Comparison of ENCODE assay signal across 18 mouse cellular contexts in the genomic region with DNA sequence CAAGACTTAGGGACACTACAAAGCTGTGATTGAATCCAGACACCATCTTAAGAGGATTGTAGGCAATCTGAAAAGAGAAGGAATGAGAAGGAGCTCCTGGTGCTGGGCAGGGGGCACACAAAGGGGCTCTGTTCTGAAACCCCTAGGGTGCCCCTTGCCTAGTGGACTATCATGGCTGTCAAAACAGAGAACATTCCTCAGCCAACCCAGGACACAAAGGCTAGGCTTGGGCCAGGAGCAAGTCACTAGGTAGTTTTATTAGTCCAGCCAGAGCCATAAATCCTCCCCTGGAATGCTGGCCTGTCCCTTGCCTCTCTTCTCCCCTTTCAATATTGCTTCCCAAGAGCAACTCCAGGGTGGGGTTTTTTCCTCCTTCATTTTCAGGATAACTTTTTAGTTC.
DNase-seq lines count a peak whose midpoint lies in the region; ATAC-seq and TF ChIP-seq lines count a peak whose summit lies in the region.
"Had no signal": no experiment of that assay in that cellular context is flagged by ENCODE, and none has a peak within 500 bp of the region (broad histone marks: within the 10 kb centered on the region; RNA-seq: fewer than 3 reads in every experiment).

No protein-coding gene starts in this region.

- no peaks in the 10 kb centered on the region for H3K36me3 ChIP-seq in forebrain, embryonic 10.5 days (replicated peaks)
- no peaks in the 10 kb centered on the region for H3K36me3 ChIP-seq in forebrain, embryonic 11.5 days (ENCODE audit: control insufficient read depth, insufficient read depth, low read length)
- no peaks in the 10 kb centered on the region for H3K36me3 ChIP-seq in macrophage (ENCODE audit: inconsistent target)
- H3K36me3 ChIP-seq: midbrain, embryonic 13.5 days had no signal

- no peak overlapping the region for H3K4me2 ChIP-seq in forebrain, embryonic 11.5 days (ENCODE audit: low read depth, low read length, severe bottlenecking)
- H3K4me2 ChIP-seq: midbrain, embryonic 13.5 days had no signal

- TF ChIP-seq CTCF in cerebellum, adult 2 months (IDR thresholded peaks at IDR 0.05; ENCODE audit: borderline replicate concordance, insufficient read depth, low read depth, low read length): no peak

- H3K79me2 ChIP-seq in macrophage (ENCODE audit: inconsistent target): no peaks in the 10 kb centered on the region

- no peaks in the 10 kb centered on the region for H3K27me3 ChIP-seq in forebrain, embryonic 10.5 days (ENCODE audit: poor library complexity, severe bottlenecking)
- no peaks in the 10 kb centered on the region for H3K27me3 ChIP-seq in forebrain, embryonic 11.5 days (ENCODE audit: control insufficient read depth, insufficient read depth, low read length)
- H3K27me3 ChIP-seq in cerebellum, adult 2 months (ENCODE audit: control insufficient read depth, insufficient read depth, low read length): no peaks in the 10 kb centered on the region
- H3K27me3 ChIP-seq: midbrain, embryonic 13.5 days had no signal

- no peak overlapping the region for H3K4me3 ChIP-seq in forebrain, embryonic 10.5 days
- no peak overlapping the region for H3K4me3 ChIP-seq in forebrain, embryonic 11.5 days (ENCODE audit: low read depth, low read length)
- H3K4me3 ChIP-seq in macrophage (ENCODE audit: inconsistent target): no peak overlapping the region
- H3K4me3 ChIP-seq in cerebellum, adult 2 months (replicated peaks; ENCODE audit: insufficient read depth, low read depth, low read length): no peak overlapping the region
- H3K4me3 ChIP-seq: midbrain, embryonic 13.5 days had no signal

- no peak for ATAC-seq in forebrain, embryonic 11.5 days (replicated peaks; ENCODE audit: low FRiP score)
- ATAC-seq: forebrain, postnatal 0 days; midbrain, embryonic 13.5 days had no signal

- TF ChIP-seq POLR2A in cerebellum, adult 2 months (IDR thresholded peaks at IDR 0.05; ENCODE audit: borderline replicate concordance, insufficient read depth, low read length): no peak

- H3K9me3 ChIP-seq in forebrain, embryonic 10.5 days: no peaks in the 10 kb centered on the region
- H3K9me3 ChIP-seq in forebrain, embryonic 11.5 days (ENCODE audit: control insufficient read depth, low read length): no peaks in the 10 kb centered on the region
- H3K9me3 ChIP-seq: midbrain, embryonic 13.5 days had no signal

- no peak overlapping the region for H3K9ac ChIP-seq in forebrain, embryonic 11.5 days (ENCODE audit: low read length)
- H3K9ac ChIP-seq: forebrain, postnatal 0 days; midbrain, embryonic 13.5 days had no signal

- peaks cover 9% of the 10 kb centered on the region; the same call in 1 of the 2 replicates for H3K4me1 ChIP-seq in forebrain, embryonic 10.5 days
- H3K4me1 ChIP-seq in forebrain, embryonic 11.5 days (replicated peaks; ENCODE audit: control insufficient read depth, insufficient read depth, low read length): no peaks in the 10 kb centered on the region
- H3K4me1 ChIP-seq in cerebellum, adult 2 months (ENCODE audit: control insufficient read depth, insufficient read depth, low read length): no peaks in the 10 kb centered on the region
- H3K4me1 ChIP-seq: midbrain, embryonic 13.5 days had no signal

- no peak for DNase-seq in forebrain, embryonic 10.5 days (ENCODE audit: extremely low spot score, low spot score)
- no peak for DNase-seq in forebrain, embryonic 11.5 days (ENCODE audit: low spot score)
- peak; percentile 7 for DNase-seq in adipocyte (ENCODE audit: low spot score)
- DNase-seq in forelimb bud, embryonic 11.5 days (ENCODE audit: low read depth, low spot score): peak; percentile 86
- DNase-seq in cerebellum, adult 2 months: no peak
- no peak for DNase-seq in cerebellum, adult 9-10 months
- DNase-seq in cerebellum, postnatal 25 days: no peak
- DNase-seq: adrenal gland, adult 8-10 months; cerebellum, postnatal 36 days; forebrain, postnatal 0 days; heart, postnatal 10 days; kidney, adult 2 months; lung, postnatal 36 days; retina, postnatal 1 day; spleen, adult 18-20 months; thymus, postnatal 4 days had no signal

- H3K27ac ChIP-seq in forebrain, embryonic 10.5 days: 0 out of 2 replicates have a peak overlapping the region, but pooled peaks have one; percentile 6
- no peak overlapping the region for H3K27ac ChIP-seq in forebrain, embryonic 11.5 days (ENCODE audit: low read depth, low read length)
- peak overlapping the region; percentile 29 for H3K27ac ChIP-seq in macrophage
- H3K27ac ChIP-seq in cerebellum, adult 2 months (ENCODE audit: insufficient read depth, low read length): no peak overlapping the region
- H3K27ac ChIP-seq: midbrain, embryonic 13.5 days had no signal

Comparison
In these comparisons a context has a peak if more than half of its experiments do, and no peak if none do; other contexts are left out.
1. H3K27ac ChIP-seq: peak in forebrain, embryonic 10.5 days (single experiment) and macrophage (single experiment); none in forebrain, embryonic 11.5 days (single experiment) and cerebellum, adult 2 months (single experiment).
2. DNase-seq: peak in adipocyte (single experiment) and forelimb bud, embryonic 11.5 days (single experiment); none in forebrain, embryonic 10.5 days (single experiment), forebrain, embryonic 11.5 days (single experiment), cerebellum, adult 2 months (0 of 2), cerebellum, adult 9-10 months (single experiment) and cerebellum, postnatal 25 days (0 of 2).